Mouse (Mus musculus) intestine, embryonic 15.5 days (tissue): ENCODE results near the gene Kctd18. TPM values are rescaled to one million over a fixed set of nuclear protein-coding genes. Genes with fewer than 3 reads are reported as not detected.
A peak's percentile ranks its signal among the peaks of the same experiment; 100 is the strongest.
"Not testable (repeated sequence)": the region's sequence is repeated elsewhere in the genome, so short reads cannot be mapped to it uniquely, and the experiment has no call there.

Experiments used
- ATAC-seq: fragments of 200-750 bp; cut with Nextera tagmentation; 2 replicates; pipeline ENCODE4 v1.8.0; 2017; ENCODE audit warnings: moderate TSS enrichment, moderate library complexity
- H3K27ac ChIP-seq: fragments of 300-500 bp; sonication (generic); 2 replicates; pipeline ENCODE4 v1.5.1; 2015; ENCODE audit warnings: mild to moderate bottlenecking, inconsistent platforms
- H3K27me3 ChIP-seq: fragments of 300-500 bp; sonication (generic); replicated peaks from 2 replicates; pipeline ENCODE4 v1.6.1; 2015; ENCODE audit warnings: inconsistent platforms
- H3K36me3 ChIP-seq: fragments of 300-500 bp; sonication (generic); 2 replicates; pipeline ENCODE4 v1.6.1; 2015; ENCODE audit warnings: inconsistent platforms
- H3K4me1 ChIP-seq: fragments of 300-500 bp; sonication (generic); replicated peaks from 2 replicates; pipeline ENCODE4 v1.6.1; 2015; ENCODE audit warnings: inconsistent platforms
- H3K4me2 ChIP-seq: fragments of 300-500 bp; sonication (generic); replicated peaks from 2 replicates; pipeline ENCODE4 v1.6.1; 2015; ENCODE audit warnings: mild to moderate bottlenecking, inconsistent platforms
- H3K4me3 ChIP-seq: fragments of 300-500 bp; sonication (generic); replicated peaks from 2 replicates; pipeline ENCODE4 v1.5.1; 2015; ENCODE audit warnings: inconsistent platforms
- H3K9ac ChIP-seq: fragments of 300-500 bp; sonication (generic); 2 replicates; pipeline ENCODE4 v1.6.1; 2015; ENCODE audit warnings: inconsistent platforms
- H3K9me3 ChIP-seq: fragments of 300-500 bp; sonication (generic); 2 replicates; pipeline ENCODE4 v1.6.1; 2016; ENCODE audit warnings: inconsistent platforms
- WGBS: fragments of 180-500 bp; shearing (Covaris S2); methylation state at CpG from one replicate; pipeline ENCODE4 v1.1.7; 2015; 5-methylcytosine and 5-hydroxymethylcytosine counted together
- polyA plus RNA-seq: library from polyadenylated mRNA; unstranded; fragments of >200 nt; fragmentation: Nextera tagmentation; extraction: Ambion mirVana; gene quantifications from 2 replicates; pipeline ENCODE4 v1.2.1, GENCODE M21; 2015

Kctd18 gene
- 10.0 and 10.4 TPM in 2 replicates for polyA plus RNA-seq

GRCm38 (mm10) chr1:58018856-58019255 is at the start of gene Kctd18:
Gene Kctd18, minus strand, starts transcription at chr1:58018956.
- WGBS, result 96% methylated on average over 7 of the region's 7 CpGs
- Histone ChIP-seq H3K9ac (no peak within 1 kb of the TSS), H3K4me2 (no peak within 1 kb of the TSS), H3K27ac (no peak within 1 kb of the TSS), H3K36me3 (peaks cover 19% of the 10 kb centered on the region), H3K4me3 (no peak within 1 kb of the TSS), H3K9me3 (no peaks in the 10 kb centered on the region), H3K4me1 (no peaks in the 10 kb centered on the region), H3K27me3 (no peaks in the 10 kb centered on the region)
- no peak for ATAC-seq

GRCm38 (mm10) chr1:58065606-58066005 is 46.9 kb upstream of the Kctd18 start:
- 71% methylated on average over 3 of the region's 3 CpGs for WGBS
- H3K27ac ChIP-seq, result no peak overlapping the region
- H3K9ac ChIP-seq, result no peak overlapping the region
- no peak for ATAC-seq
- no peaks in the 10 kb centered on the region for H3K4me1 ChIP-seq
- H3K9me3 ChIP-seq, result no peaks in the 10 kb centered on the region
- no peak overlapping the region for H3K4me3 ChIP-seq
- no peaks in the 10 kb centered on the region for H3K27me3 ChIP-seq
- H3K36me3 ChIP-seq, result no peaks in the 10 kb centered on the region
- no peak overlapping the region for H3K4me2 ChIP-seq

GRCm38 (mm10) chr1:58065151-58065550 is 46.4 kb upstream of the Kctd18 start:
- Histone ChIP-seq H3K36me3 (no peaks in the 10 kb centered on the region), H3K4me1 (no peaks in the 10 kb centered on the region), H3K9me3 (no peaks in the 10 kb centered on the region), H3K27ac (no peak overlapping the region), H3K27me3 (no peaks in the 10 kb centered on the region), H3K4me2 (no peak overlapping the region), H3K9ac (no peak overlapping the region), H3K4me3 (no peak overlapping the region)
- 89% methylated on average over 5 of the region's 5 CpGs for WGBS
- ATAC-seq, result no peak

- no peak overlapping the region for H3K27ac ChIP-seq
These were observed 43.4 kb upstream of the Kctd18 start for GRCm38 (mm10) chr1:58062131-58062530.

GRCm38 (mm10) chr1:58058846-58059245 is 40.1 kb upstream of the Kctd18 start:
- Histone ChIP-seq H3K27ac (no peak overlapping the region), H3K27me3 (no peaks in the 10 kb centered on the region), H3K9me3 (no peaks in the 10 kb centered on the region), H3K4me3 (no peak overlapping the region), H3K4me1 (no peaks in the 10 kb centered on the region), H3K4me2 (no peak overlapping the region), H3K36me3 (no peaks in the 10 kb centered on the region), H3K9ac (no peak overlapping the region)
- ATAC-seq, result no peak
- WGBS, result 91% methylated on average over 4 of the region's 4 CpGs

More at GRCm38 (mm10) chr1:58062131-58062530, 43.4 kb upstream of the Kctd18 start:
- Histone ChIP-seq H3K36me3 (no peaks in the 10 kb centered on the region), H3K9ac (no peak overlapping the region), H3K4me1 (no peaks in the 10 kb centered on the region), H3K27me3 (no peaks in the 10 kb centered on the region), H3K4me2 (no peak overlapping the region), H3K4me3 (no peak overlapping the region), H3K9me3 (no peaks in the 10 kb centered on the region)
- no peak for ATAC-seq
- 92% methylated on average over 7 of the region's 7 CpGs for WGBS

- ATAC-seq, result no peak
- 55% methylated on average over 11 of the region's 11 CpGs for WGBS
- no peak overlapping the region for H3K4me3 ChIP-seq
- no peak overlapping the region for H3K27ac ChIP-seq
- H3K4me1 ChIP-seq, result no peaks in the 10 kb centered on the region
- no peaks in the 10 kb centered on the region for H3K9me3 ChIP-seq
- no peaks in the 10 kb centered on the region for H3K36me3 ChIP-seq
- H3K4me2 ChIP-seq, result peak overlapping the region; percentile 16; the same call in 1 of the 2 replicates
- H3K9ac ChIP-seq, result no peak overlapping the region
- H3K27me3 ChIP-seq, result no peaks in the 10 kb centered on the region
These were observed 38.2 kb upstream of the Kctd18 start for GRCm38 (mm10) chr1:58056939-58057338.

- no peak for ATAC-seq
- no peaks in the 10 kb centered on the region for H3K4me1 ChIP-seq
These were observed 37.5 kb upstream of the Kctd18 start for GRCm38 (mm10) chr1:58056074-58056807.

GRCm38 (mm10) chr1:58055598-58055997 is 36.8 kb upstream of the Kctd18 start:
- Histone ChIP-seq H3K4me3 (no peak overlapping the region), H3K27me3 (no peaks in the 10 kb centered on the region), H3K4me2 (no peak overlapping the region), H3K36me3 (no peaks in the 10 kb centered on the region), H3K27ac (no peak overlapping the region), H3K9me3 (no peaks in the 10 kb centered on the region), H3K4me1 (no peaks in the 10 kb centered on the region), H3K9ac (no peak overlapping the region)
- no peak for ATAC-seq
- WGBS, result 90% methylated on average over 11 of the region's 11 CpGs

More at GRCm38 (mm10) chr1:58056074-58056807, 37.5 kb upstream of the Kctd18 start:
- H3K9ac ChIP-seq, result no peak overlapping the region
- H3K36me3 ChIP-seq, result no peaks in the 10 kb centered on the region
- no peaks in the 10 kb centered on the region for H3K27me3 ChIP-seq
- H3K27ac ChIP-seq, result no peak overlapping the region
- no peak overlapping the region for H3K4me3 ChIP-seq
- WGBS, result 64% methylated on average over 13 of the region's 13 CpGs
- H3K9me3 ChIP-seq, result no peaks in the 10 kb centered on the region
- no peak overlapping the region for H3K4me2 ChIP-seq

GRCm38 (mm10) chr1:58049126-58049525 is 30.4 kb upstream of the Kctd18 start:
- Histone ChIP-seq H3K4me2 (no peak overlapping the region), H3K36me3 (no peaks in the 10 kb centered on the region), H3K4me1 (no peaks in the 10 kb centered on the region), H3K9me3 (no peaks in the 10 kb centered on the region), H3K4me3 (no peak overlapping the region), H3K27ac (no peak overlapping the region), H3K27me3 (no peaks in the 10 kb centered on the region), H3K9ac (no peak overlapping the region)
- 91% methylated on average over 5 of the region's 5 CpGs for WGBS
- no peak for ATAC-seq

GRCm38 (mm10) chr1:58046721-58047290 is 28.1 kb upstream of the Kctd18 start:
- no peak overlapping the region for H3K4me2 ChIP-seq
- H3K27ac ChIP-seq, result no peak overlapping the region
- no peaks in the 10 kb centered on the region for H3K36me3 ChIP-seq
- H3K27me3 ChIP-seq, result no peaks in the 10 kb centered on the region
- WGBS, result 71% methylated on average over 3 of the region's 3 CpGs
- no peaks in the 10 kb centered on the region for H3K4me1 ChIP-seq
- no peak overlapping the region for H3K9ac ChIP-seq
- ATAC-seq, result no peak
- no peak overlapping the region for H3K4me3 ChIP-seq
- no peaks in the 10 kb centered on the region for H3K9me3 ChIP-seq

GRCm38 (mm10) chr1:58045546-58045945 is 26.8 kb upstream of the Kctd18 start:
- Histone ChIP-seq H3K27me3 (no peaks in the 10 kb centered on the region), H3K4me3 (no peak overlapping the region), H3K36me3 (no peaks in the 10 kb centered on the region), H3K9ac (no peak overlapping the region), H3K4me2 (no peak overlapping the region), H3K4me1 (no peaks in the 10 kb centered on the region), H3K9me3 (no peaks in the 10 kb centered on the region), H3K27ac (no peak overlapping the region)
- WGBS, result 77% methylated on average over 5 of the region's 5 CpGs
- no peak for ATAC-seq

GRCm38 (mm10) chr1:58045076-58045475 is 26.3 kb upstream of the Kctd18 start:
- H3K4me3 ChIP-seq, result no peak overlapping the region
- no peak overlapping the region for H3K9ac ChIP-seq
- H3K4me2 ChIP-seq, result no peak overlapping the region
- H3K27ac ChIP-seq, result no peak overlapping the region
- no peaks in the 10 kb centered on the region for H3K27me3 ChIP-seq
- H3K4me1 ChIP-seq, result no peaks in the 10 kb centered on the region
- no peaks in the 10 kb centered on the region for H3K9me3 ChIP-seq
- ATAC-seq, result no peak
- no peaks in the 10 kb centered on the region for H3K36me3 ChIP-seq
- WGBS, result 60% methylated on average over 3 of the region's 3 CpGs

GRCm38 (mm10) chr1:58037306-58037705 is 18.6 kb upstream of the Kctd18 start:
- not testable (repeated sequence) for H3K4me1 ChIP-seq, H3K4me3 ChIP-seq, H3K9me3 ChIP-seq, H3K36me3 ChIP-seq, H3K4me2 ChIP-seq, H3K9ac ChIP-seq, H3K27me3 ChIP-seq, ATAC-seq, H3K27ac ChIP-seq
- WGBS, result 93% methylated on average over 9 of the region's 9 CpGs
